Mouse (Mus musculus) G1E-ER4 (cell line): ENCODE results near the gene Pklr. TPM values are rescaled to one million over a fixed set of nuclear protein-coding genes. Genes with fewer than 3 reads are reported as not detected.

Experiments
- GATA1 ChIP-seq: IDR thresholded peaks from one replicate; pipeline ENCODE4 v1.8.0; 2012; ENCODE audit warnings: low read length, inconsistent platforms
- polyA plus RNA-seq: library from polyadenylated mRNA; stranded (reverse); fragments of >175 nt; gene quantifications from 2 replicates; pipeline ENCODE4 v1.2.3, GENCODE M21; 2012

Gene Pklr
- polyA plus RNA-seq, 1 experiment: 174 TPM

- TF ChIP-seq GATA1: no peak
These were observed 29.1 kb upstream of the Pklr start for GRCm38 (mm10) chr3:89106881-89107280.

- no peak for TF ChIP-seq GATA1
These were observed 28.4 kb upstream of the Pklr start for GRCm38 (mm10) chr3:89107545-89107944.

DNA sequence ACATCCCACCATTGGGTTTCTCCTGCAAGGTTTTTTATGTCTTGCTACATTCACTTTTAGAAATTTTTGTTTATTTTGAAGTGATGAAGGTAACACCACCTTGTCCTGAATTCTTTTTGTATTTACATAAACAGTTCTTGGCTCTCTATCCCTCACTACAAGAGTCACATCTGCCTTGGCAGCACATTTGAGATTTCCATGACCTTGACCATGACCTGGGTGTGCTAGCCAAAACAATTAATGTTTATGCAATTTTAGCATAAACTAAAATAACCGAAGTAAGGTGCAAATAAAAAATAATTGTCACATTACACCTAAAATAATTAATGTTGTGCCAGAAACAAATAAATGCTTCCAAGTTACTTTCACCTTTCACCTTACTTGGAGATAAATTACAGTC lies 27.8 kb upstream of the Pklr start:
- no peak for TF ChIP-seq GATA1

- no peak for TF ChIP-seq GATA1
These were observed 22.9 kb upstream of the Pklr start for GRCm38 (mm10) chr3:89113058-89113457.

DNA sequence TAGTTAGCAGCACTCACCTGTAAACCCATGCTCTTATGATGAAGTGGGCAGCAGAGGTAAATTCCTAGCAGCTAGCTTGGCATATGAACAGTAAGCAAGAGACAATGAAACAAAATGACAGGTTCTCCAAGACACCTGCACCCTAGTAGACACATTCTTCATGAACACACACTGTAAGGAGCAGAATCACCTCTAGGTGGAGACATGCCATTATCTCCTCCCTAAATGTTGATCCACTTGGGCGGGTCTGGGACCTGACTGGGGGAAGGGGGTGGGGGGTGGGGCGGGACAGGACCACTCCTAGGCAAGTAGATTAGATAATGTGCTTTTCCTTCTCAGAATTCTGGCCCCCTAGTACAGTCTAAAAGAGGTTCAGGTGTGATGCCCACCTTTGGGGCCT lies 20.4 kb upstream of the Pklr start:
- TF ChIP-seq GATA1: no peak

- no peak for TF ChIP-seq GATA1
These were observed 12.6 kb upstream of the Pklr start for GRCm38 (mm10) chr3:89123313-89123712.

- TF ChIP-seq GATA1: no peak
These were observed 11.7 kb upstream of the Pklr start for GRCm38 (mm10) chr3:89124241-89124640.

- no peak for TF ChIP-seq GATA1
These were observed 10.0 kb upstream of the Pklr start for GRCm38 (mm10) chr3:89125981-89126380.

DNA sequence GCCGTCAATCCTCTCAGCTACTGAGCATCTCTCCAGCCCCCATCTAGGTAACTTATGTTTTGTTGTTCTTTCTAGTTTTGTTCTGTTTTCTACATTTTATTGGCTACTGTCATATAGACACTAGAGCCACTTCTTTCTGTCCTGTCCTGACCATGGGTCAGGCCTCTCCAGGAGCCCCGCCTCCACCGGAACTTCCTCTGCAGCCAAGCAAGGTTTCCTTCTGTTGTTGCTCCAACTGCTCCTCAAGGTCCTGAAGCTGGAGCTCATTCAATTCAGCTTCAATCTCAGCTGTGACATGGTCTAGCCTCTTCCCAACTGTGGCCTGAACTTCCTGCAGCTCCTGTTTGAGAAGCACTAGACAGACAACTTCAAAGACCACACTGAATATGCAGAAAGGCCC lies 6.0 kb upstream of the Pklr start:
- TF ChIP-seq GATA1: no peak

- no peak for TF ChIP-seq GATA1
These were observed 4.1 kb upstream of the Pklr start for GRCm38 (mm10) chr3:89131816-89132215.

- peak; percentile 53 for TF ChIP-seq GATA1
These were observed 3.5 kb upstream of the Pklr start for GRCm38 (mm10) chr3:89132285-89133062.

DNA sequence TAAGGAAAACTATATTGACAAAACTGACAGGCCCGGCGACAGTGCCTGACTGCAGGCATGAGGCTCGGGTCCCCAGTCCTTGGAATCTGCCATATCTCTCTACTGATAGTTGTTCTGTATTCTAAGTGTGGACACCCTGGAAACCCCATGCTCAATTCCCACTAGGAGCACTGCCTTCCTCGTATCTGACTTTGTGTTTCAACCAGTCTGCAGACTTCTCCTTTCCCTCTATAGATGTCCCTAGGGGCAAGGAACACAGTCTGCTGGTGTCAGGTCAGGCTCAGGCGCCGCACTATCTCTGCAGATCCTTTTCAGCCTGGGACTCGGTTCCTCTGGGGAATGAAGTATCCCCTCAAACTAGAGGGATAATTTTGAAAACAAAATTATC lies 2.9 kb upstream of the Pklr start:
- TF ChIP-seq GATA1: no peak

GRCm38 (mm10) chr3:89133752-89134151 lies 2.2 kb upstream of the Pklr start:
- no peak for TF ChIP-seq GATA1

- no peak for TF ChIP-seq GATA1
These were observed 423 bp downstream of the Pklr start for GRCm38 (mm10) chr3:89136365-89136764.

DNA sequence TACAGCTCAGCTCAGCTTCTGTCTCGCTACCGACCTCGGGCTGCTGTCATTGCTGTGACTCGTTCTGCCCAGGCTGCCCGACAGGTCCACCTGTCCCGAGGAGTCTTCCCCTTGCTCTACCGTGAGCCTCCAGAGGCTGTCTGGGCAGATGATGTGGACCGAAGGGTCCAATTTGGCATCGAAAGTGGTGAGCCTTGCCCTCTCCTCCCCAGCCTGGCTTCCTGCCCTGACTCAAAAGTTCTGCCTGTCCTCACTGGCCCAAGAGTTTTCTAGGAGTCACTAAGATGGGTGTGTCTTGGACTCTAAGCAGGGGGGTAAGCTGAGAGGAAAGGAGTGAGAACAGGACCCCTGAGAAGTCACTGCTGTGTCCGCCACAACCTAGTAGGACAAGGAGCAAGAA lies 8.9 kb downstream of the Pklr start:
- TF ChIP-seq GATA1: no peak

- no peak for TF ChIP-seq GATA1
These were observed 9.6 kb downstream of the Pklr start for GRCm38 (mm10) chr3:89145566-89145965.

GRCm38 (mm10) chr3:89147101-89147978 lies 11.4 kb downstream of the Pklr start:
- TF ChIP-seq GATA1: no peak

DNA sequence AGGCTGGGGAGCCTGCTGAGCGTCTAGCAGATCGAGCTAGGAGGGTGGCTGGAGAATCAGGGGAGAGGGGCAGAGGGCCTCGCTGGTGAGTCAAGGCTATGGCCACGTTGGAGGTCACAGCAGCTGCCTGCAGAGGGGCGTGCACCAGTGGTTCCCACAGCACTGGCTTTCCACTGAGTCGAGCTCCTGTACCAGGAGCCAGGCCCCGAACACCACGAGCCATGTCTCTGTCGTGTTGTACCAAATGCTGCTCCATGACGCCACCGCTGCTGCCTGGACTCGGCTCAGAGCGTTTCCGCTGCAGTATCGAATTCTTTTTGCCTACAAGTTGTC lies 12.0 kb downstream of the Pklr start:
- no peak for TF ChIP-seq GATA1
